Mouse (Mus musculus): Measurements from ENCODE around the gene Irf6.

The Irf6 gene

GRCm38 (mm10) chr1:193151134-193151533 lies 1.8 kb upstream of the Irf6 start:
- in situ Hi-C loops (cut with MboI; ENCODE audit: unreplicated experiment in 2 of 2), result no loop called here

- in situ Hi-C loops (cut with MboI; ENCODE audit: unreplicated experiment in 2 of 2), result no loop called here
These were observed 650 bp downstream of the Irf6 start for GRCm38 (mm10) chr1:193153561-193153960.

GRCm38 (mm10) chr1:193156316-193157110 lies 3.6 kb downstream of the Irf6 start:
- in situ Hi-C loops (cut with MboI; ENCODE audit: unreplicated experiment in 2 of 2), result no loop called here

- in situ Hi-C loops (cut with MboI; ENCODE audit: unreplicated experiment in 2 of 2), result no loop called here
These were observed 4.2 kb downstream of the Irf6 start for GRCm38 (mm10) chr1:193157111-193157492.

- in situ Hi-C loops (cut with MboI; ENCODE audit: unreplicated experiment in 2 of 2), result no loop called here
These were observed 6.3 kb downstream of the Irf6 start for GRCm38 (mm10) chr1:193159163-193159562.

GRCm38 (mm10) chr1:193159613-193160012 lies 6.7 kb downstream of the Irf6 start:
- in situ Hi-C loops (cut with MboI; ENCODE audit: unreplicated experiment in 2 of 2), result no loop called here

- in situ Hi-C loops (cut with MboI; ENCODE audit: unreplicated experiment in 2 of 2), result no loop called here
These were observed 7.6 kb downstream of the Irf6 start for GRCm38 (mm10) chr1:193160317-193161032.

- in situ Hi-C loops (cut with MboI; ENCODE audit: unreplicated experiment in 2 of 2), result loop anchor here in 1 of 2 experiments (5.0 kb wide), 1 partner anchor 35 kb away; the partner anchor contains the start of gene Diexf
These were observed 14.8 kb downstream of the Irf6 start, which contains the start of gene A130010J15Rik for GRCm38 (mm10) chr1:193167746-193168145. Gene A130010J15Rik, plus strand, starts transcription at chr1:193168046.

GRCm38 (mm10) chr1:193169228-193169627 lies 16.3 kb downstream of the Irf6 start:
- in situ Hi-C loops (cut with MboI; ENCODE audit: unreplicated experiment in 2 of 2), result loop anchor here in 1 of 2 experiments (5.0 kb wide), 1 partner anchor 37 kb away; the partner anchor contains the start of gene Diexf

GRCm38 (mm10) chr1:193169856-193170255 lies 16.9 kb downstream of the Irf6 start:
- in situ Hi-C loops (cut with MboI; ENCODE audit: unreplicated experiment in 2 of 2), result loop anchor here in 1 of 2 experiments (5.0 kb wide), 1 partner anchor 38 kb away; the partner anchor contains the start of gene Diexf

GRCm38 (mm10) chr1:193172991-193173809 lies 20.3 kb downstream of the Irf6 start:
- in situ Hi-C loops (cut with MboI; ENCODE audit: unreplicated experiment in 2 of 2), result no loop called here

GRCm38 (mm10) chr1:193173810-193174129 lies 20.9 kb downstream of the Irf6 start:
- in situ Hi-C loops (cut with MboI; ENCODE audit: unreplicated experiment in 2 of 2), result no loop called here

- in situ Hi-C loops (cut with MboI; ENCODE audit: unreplicated experiment in 2 of 2), result no loop called here
These were observed 21.3 kb downstream of the Irf6 start for GRCm38 (mm10) chr1:193174143-193174733.

- in situ Hi-C loops (cut with MboI; ENCODE audit: unreplicated experiment in 2 of 2), result no loop called here
These were observed 28.2 kb downstream of the Irf6 start for GRCm38 (mm10) chr1:193181104-193181503.

GRCm38 (mm10) chr1:193188257-193188656 lies 35.3 kb downstream of the Irf6 start:
- in situ Hi-C loops (cut with MboI; ENCODE audit: unreplicated experiment in 2 of 2), result no loop called here

GRCm38 (mm10) chr1:193189151-193189621 lies 36.3 kb downstream of the Irf6 start:
- in situ Hi-C loops (cut with MboI; ENCODE audit: unreplicated experiment in 2 of 2), result no loop called here

GRCm38 (mm10) chr1:193189771-193190170 lies 36.9 kb downstream of the Irf6 start:
- in situ Hi-C loops (cut with MboI; ENCODE audit: unreplicated experiment in 2 of 2), result no loop called here

- in situ Hi-C loops (cut with MboI; ENCODE audit: unreplicated experiment in 2 of 2), result no loop called here
These were observed 38.9 kb downstream of the Irf6 start for GRCm38 (mm10) chr1:193191675-193192283.

GRCm38 (mm10) chr1:193194416-193195140 lies 41.7 kb downstream of the Irf6 start:
- in situ Hi-C loops (cut with MboI; ENCODE audit: unreplicated experiment in 2 of 2), result loop anchor here in 1 of 2 experiments (5.0 kb wide), 1 partner anchor 62 kb away; the partner anchor contains the start of gene Diexf

Measured in v-Abl transformed pro-B cells (cell line).